Mouse (Mus musculus): ENCODE data around the gene Celsr3. TPM values are rescaled to one million over a fixed set of nuclear protein-coding genes. Genes with fewer than 3 reads are reported as not detected.

Celsr3 gene
- polyA plus RNA-seq (2012), result 7.8 and 12.7 TPM in 2 replicates

GRCm38 (mm10) chr9:108825820-108826699 is at the start of gene Celsr3:
Gene Celsr3 (plus strand): TSS chr9:108826320.

DNA sequence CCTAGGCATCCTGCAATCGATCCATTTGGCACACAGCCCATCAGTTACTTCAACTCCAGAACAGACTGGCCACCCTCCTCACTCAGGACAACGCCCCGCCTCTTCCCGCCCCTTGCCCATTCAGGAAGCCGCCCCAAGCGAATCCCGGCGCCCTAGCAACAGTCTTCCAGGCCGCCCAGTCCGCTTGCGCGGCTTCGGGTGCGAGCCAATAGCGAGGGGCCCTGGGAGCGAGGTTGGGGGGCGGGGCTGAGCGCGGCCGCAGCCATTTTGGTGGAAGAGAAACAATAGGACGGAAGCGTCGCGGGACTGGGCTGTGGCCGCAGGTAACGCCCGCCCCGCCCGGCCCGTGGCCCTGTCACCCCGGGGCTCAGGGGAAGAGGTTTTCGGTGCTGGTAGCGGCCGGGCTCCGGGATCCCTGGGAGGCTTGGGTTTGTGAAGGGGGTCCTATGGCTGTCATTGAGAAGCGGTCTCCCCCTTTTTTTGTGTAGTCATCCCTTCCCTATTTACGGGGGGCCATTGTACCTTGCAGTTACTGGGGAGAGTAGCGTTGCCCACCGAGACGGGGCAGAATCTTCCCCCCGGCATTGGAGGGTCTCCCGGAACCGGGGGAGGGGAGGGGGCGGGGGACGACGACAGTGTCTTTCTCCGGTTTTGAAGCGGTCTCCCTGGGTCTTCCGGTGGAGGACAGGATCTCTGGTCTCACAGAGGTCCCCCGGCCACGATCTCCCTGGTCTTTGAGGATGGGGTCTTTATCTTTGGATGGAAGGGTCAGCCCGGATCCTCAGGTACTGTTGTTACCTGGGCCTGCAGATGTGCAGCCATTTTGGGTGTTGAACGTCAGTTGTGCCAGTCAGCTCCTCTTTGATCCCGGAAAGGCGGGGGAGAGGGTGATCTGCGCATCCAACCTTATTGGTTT is 42.3 kb upstream of the Celsr3 start, which contains the start of gene Ip6k2:
Ip6k2 (plus strand) TSS at position 249 of the 916 bp plus-strand sequence.

GRCm38 (mm10) chr9:108808163-108808665 is 17.9 kb upstream of the Celsr3 start, which contains the start of gene Nckipsd:
Gene Nckipsd (plus strand): TSS chr9:108808368.

DNA sequence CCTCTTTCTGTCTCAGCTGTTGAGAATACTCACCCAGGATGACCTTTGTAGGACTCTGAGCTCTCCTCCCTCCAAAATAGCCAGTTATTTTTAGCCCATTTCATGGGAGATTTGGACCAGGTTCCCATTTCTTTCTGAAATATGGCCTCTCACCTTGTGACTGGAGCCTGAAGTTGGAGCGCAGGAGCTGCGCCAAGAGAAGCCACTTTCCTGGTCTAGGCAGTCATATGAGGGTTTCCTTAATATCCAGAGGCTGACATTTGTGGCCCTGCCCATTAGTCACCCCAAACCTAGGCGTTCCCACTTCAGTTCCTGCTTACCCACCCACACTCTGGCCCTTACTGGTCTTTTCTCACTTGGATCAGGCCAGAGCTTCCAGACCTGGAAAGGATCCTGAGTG is 26.9 kb downstream of the Celsr3 start, which contains the start of gene Slc26a6:
Slc26a6 (plus strand) TSS at position 308 of the 400 bp plus-strand sequence.

Other genes starting within 250 kb of the Celsr3 start
- 10.9 and 13.4 TPM in 2 replicates for gene Wdr6, start 247.6 kb upstream of the Celsr3 start, polyA plus RNA-seq (2012)
- gene P4htm, start 228.7 kb upstream of the Celsr3 start, polyA plus RNA-seq (2012), result 3.3 and 5.9 TPM in 2 replicates
- gene Arih2, start 176.9 kb upstream of the Celsr3 start, polyA plus RNA-seq (2012), result 112 and 130 TPM in 2 replicates
- 10.8 and 12.1 TPM in 2 replicates for gene Slc25a20, start 164.2 kb upstream of the Celsr3 start, polyA plus RNA-seq (2012)
- gene Prkar2a, start 137.0 kb upstream of the Celsr3 start, polyA plus RNA-seq (2012), result 9.0 and 9.9 TPM in 2 replicates
- gene Ip6k2, start 42.5 kb upstream of the Celsr3 start, polyA plus RNA-seq (2012), result 34.6 and 44.4 TPM in 2 replicates
- 13.0 and 23.5 TPM in 2 replicates for gene Nckipsd, start 18.0 kb upstream of the Celsr3 start, polyA plus RNA-seq (2012)
- gene Slc26a6, start 27.0 kb downstream of the Celsr3 start, polyA plus RNA-seq (2012), result 6.9 and 8.8 TPM in 2 replicates
- gene Tmem89, start 88.3 kb downstream of the Celsr3 start, polyA plus RNA-seq (2012), result 0.10 TPM in 1 of 2 replicates, not detected in the other
- 398 and 417 TPM in 2 replicates for gene Uqcrc1, start 110.3 kb downstream of the Celsr3 start, polyA plus RNA-seq (2012)
- gene Col7a1, start 127.3 kb downstream of the Celsr3 start, polyA plus RNA-seq (2012), result 1.2 and 1.3 TPM in 2 replicates
- not detected in 2 replicates for gene Ucn2, start 159.7 kb downstream of the Celsr3 start, polyA plus RNA-seq (2012)
- gene Pfkfb4, start 165.5 kb downstream of the Celsr3 start, polyA plus RNA-seq (2012), result 2.8 and 4.1 TPM in 2 replicates
- gene Shisa5, start 212.2 kb downstream of the Celsr3 start, polyA plus RNA-seq (2012), result 417 and 542 TPM in 2 replicates
- 43.3 and 47.5 TPM in 2 replicates for gene Trex1, start 233.4 kb downstream of the Celsr3 start, polyA plus RNA-seq (2012)
- gene Atrip, start 247.8 kb downstream of the Celsr3 start, polyA plus RNA-seq (2012), result 9.8 and 10.7 TPM in 2 replicates